In the genomic region with DNA sequence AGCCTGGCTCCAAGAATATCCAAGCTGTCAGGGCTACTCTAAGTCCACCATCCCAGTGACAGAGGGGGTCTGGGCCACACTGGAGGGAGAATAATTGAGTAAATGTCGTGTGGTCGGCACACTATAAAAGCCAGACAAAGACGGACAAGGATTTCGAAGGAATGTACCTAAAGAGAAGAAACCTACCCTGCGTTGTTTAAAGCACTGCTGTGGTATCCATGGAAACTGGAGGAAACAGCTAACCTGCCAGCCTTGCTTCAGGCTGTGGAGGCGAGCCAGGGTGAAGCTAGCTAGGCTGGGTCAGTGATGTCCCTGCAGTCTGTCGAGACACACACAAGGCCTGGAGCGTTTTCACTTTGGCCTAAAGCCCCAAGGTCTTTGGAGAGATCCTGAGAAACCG, we compare ENCODE assay signal across 9 mouse cellular contexts.
DNase-seq lines count a peak whose midpoint lies in the region; ATAC-seq and TF ChIP-seq lines count a peak whose summit lies in the region.
"Had no signal": no experiment of that assay in that cellular context is flagged by ENCODE, and none has a peak within 500 bp of the region (broad histone marks: within the 10 kb centered on the region; RNA-seq: fewer than 3 reads in every experiment).

No protein-coding gene starts in this region.

- H3K4me2 ChIP-seq in forebrain, embryonic 14.5 days (ENCODE audit: low read length) = no peak overlapping the region
- H3K4me2 ChIP-seq: liver, embryonic 13.5 days had no signal

- no peak overlapping the region for H3K27ac ChIP-seq in forebrain, embryonic 14.5 days (ENCODE audit: low read depth, low read length)
- H3K27ac ChIP-seq: liver, embryonic 13.5 days had no signal

- 29% methylated on average over 9 of the region's 9 CpGs for WGBS in forebrain, embryonic 14.5 days
- WGBS in lung, adult 2 months = 51% methylated on average over 9 of the region's 9 CpGs

- H3K9ac ChIP-seq in forebrain, embryonic 14.5 days (ENCODE audit: low read length) = no peak overlapping the region
- H3K9ac ChIP-seq: liver, embryonic 13.5 days had no signal

- no peak for TF ChIP-seq POLR2A in lung, adult 2 months (IDR thresholded peaks at IDR 0.05; ENCODE audit: borderline replicate concordance, extremely low read depth, low read depth, low read length)

- H3K9me3 ChIP-seq in forebrain, embryonic 14.5 days (replicated peaks; ENCODE audit: control insufficient read depth, low read length) = no peaks in the 10 kb centered on the region
- H3K9me3 ChIP-seq: liver, embryonic 13.5 days had no signal

- no peaks in the 10 kb centered on the region for H3K27me3 ChIP-seq in forebrain, embryonic 14.5 days (replicated peaks; ENCODE audit: control insufficient read depth, insufficient read depth, low read length)
- H3K27me3 ChIP-seq: liver, embryonic 13.5 days had no signal

- H3K4me3 ChIP-seq in forebrain, embryonic 14.5 days (ENCODE audit: low read depth, low read length) = no peak overlapping the region
- no peak overlapping the region for H3K4me3 ChIP-seq in lung, adult 2 months (replicated peaks; ENCODE audit: extremely low read depth, low read depth, low read length)
- H3K4me3 ChIP-seq: liver, embryonic 13.5 days had no signal

- H3K4me1 ChIP-seq in forebrain, embryonic 14.5 days (ENCODE audit: control insufficient read depth, insufficient read depth, low read length) = no peaks in the 10 kb centered on the region; the same call in 1 of the 2 replicates
- no peaks in the 10 kb centered on the region for H3K4me1 ChIP-seq in lung, adult 2 months (ENCODE audit: control insufficient read depth, insufficient read depth, low read length)
- H3K4me1 ChIP-seq: liver, embryonic 13.5 days had no signal

- no peak for TF ChIP-seq CTCF in lung, adult 2 months (IDR thresholded peaks at IDR 0.05; ENCODE audit: insufficient read depth, low read length)

- peak; percentile 45 to 59 for DNase-seq in heart, postnatal 10 days
- no peak for DNase-seq in heart, postnatal 25 days (ENCODE audit: low spot score)
- DNase-seq in adrenal gland, adult 8-10 months = peak; percentile 87
- peak; percentile 61 for DNase-seq in forebrain, embryonic 14.5 days (ENCODE audit: low spot score)
- peak; percentile 9 to 50 for DNase-seq in left cerebral cortex, adult 8-10 months (ENCODE audit: low spot score in 2 of 2)
- peak; percentile 41 for DNase-seq in right cerebral cortex, postnatal 14 days
- no peak for DNase-seq in spleen, postnatal 4 days (ENCODE audit: low spot score in 2 of 2)
- DNase-seq in lung, adult 2 months = no peak
- DNase-seq: liver, embryonic 13.5 days had no signal

- intact Hi-C loops in heart, postnatal 10 days (cut with DNase I) = no loop called here
- intact Hi-C loops in heart, postnatal 25 days (cut with DNase I) = no loop called here

- no peaks in the 10 kb centered on the region for H3K36me3 ChIP-seq in forebrain, embryonic 14.5 days (ENCODE audit: control insufficient read depth, insufficient read depth, low read length)
- H3K36me3 ChIP-seq: liver, embryonic 13.5 days had no signal

- ATAC-seq in forebrain, embryonic 14.5 days = peak; percentile 64

Comparison
In these comparisons a context has a peak if more than half of its experiments do, and no peak if none do; other contexts are left out.
1. DNase-seq: peak in heart, postnatal 10 days (2 of 2), adrenal gland, adult 8-10 months (single experiment), forebrain, embryonic 14.5 days (single experiment), left cerebral cortex, adult 8-10 months (2 of 2) and right cerebral cortex, postnatal 14 days (single experiment); none in heart, postnatal 25 days (single experiment), spleen, postnatal 4 days (0 of 2) and lung, adult 2 months (single experiment).